Mouse (Mus musculus): ENCODE data around the gene Nup62. TPM values are rescaled to one million over a fixed set of nuclear protein-coding genes. Genes with fewer than 3 reads are reported as not detected.

Gene Nup62
- polyA plus RNA-seq, 1 experiment from 2014 or later: 55.7 TPM

DNA sequence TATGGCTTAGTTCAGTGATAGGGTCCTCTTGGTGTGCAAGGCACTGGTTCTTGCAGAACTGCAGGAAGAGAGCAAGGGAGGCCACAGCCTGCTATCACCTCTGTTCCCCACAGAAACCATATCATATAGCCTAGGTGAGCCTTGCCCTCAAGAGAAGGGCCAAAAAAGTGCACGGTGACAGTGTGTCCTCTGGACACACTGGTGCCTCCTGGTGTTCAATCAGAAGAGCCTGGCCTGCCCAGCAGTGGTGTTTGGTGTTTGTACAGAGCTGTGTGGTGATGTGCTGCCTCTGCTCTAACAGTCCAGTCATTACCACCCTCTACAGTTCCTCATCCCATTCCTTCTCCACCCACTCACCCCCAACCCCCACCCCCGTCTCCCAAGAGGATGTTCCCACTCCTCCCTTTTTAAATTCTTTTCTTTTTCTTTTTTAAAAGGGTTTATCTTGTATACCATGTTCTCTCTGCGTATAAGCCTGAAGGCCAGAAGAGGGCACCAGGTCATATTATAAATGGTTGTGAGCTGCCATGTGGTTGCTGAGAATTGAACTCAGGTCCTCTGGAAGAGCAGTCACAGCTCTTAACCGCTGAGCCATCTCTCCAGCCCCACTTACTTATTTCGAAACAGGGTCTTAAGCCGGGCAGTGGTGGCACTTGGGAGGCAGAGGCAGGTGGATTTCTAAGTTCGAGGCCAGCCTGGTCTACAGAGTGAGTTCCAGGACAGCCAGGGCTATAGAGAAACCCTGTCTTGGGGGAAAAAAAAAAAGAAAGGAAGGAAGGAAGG, 6.0 kb downstream of the Nup62 start:
- Histone ChIP-seq H3K27ac (no peak overlapping the region), H3K4me3 (replicated peaks) (no peak overlapping the region), H3K9me3 (no peaks in the 10 kb centered on the region), H3K27me3 (no peaks in the 10 kb centered on the region), H3K4me2 (replicated peaks) (no peak overlapping the region), H3K36me3 (0 out of 2 replicates have a peak, but pooled peaks cover 5% of the 10 kb centered on the region), H3K4me1 (replicated peaks) (peaks cover 71% of the 10 kb centered on the region), H3K9ac (replicated peaks) (no peak overlapping the region)
- 86% methylated on average over 7 of the region's 7 CpGs for WGBS
- no peak for ATAC-seq

DNA sequence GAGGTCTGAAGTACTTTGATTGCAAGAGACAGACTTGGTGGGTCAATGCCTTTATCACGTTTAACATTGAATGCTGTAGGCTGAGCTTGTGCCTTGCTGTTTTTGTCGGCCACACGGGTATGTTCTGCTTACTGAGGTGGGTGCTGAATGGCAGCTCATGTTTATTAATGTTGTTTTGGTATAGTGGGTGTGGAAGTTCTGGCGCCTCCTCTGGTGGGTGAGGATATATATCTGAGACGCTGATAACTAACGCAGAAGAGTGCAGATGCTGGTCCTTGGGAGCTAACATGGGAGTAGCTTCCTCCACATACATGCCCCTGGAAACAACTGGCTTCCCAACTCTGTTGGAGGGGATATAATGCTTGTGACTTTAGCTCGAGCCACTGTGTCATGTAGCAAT, 7.5 kb downstream of the Nup62 start:
- Histone ChIP-seq H3K4me1 (replicated peaks) (peaks cover 55% of the 10 kb centered on the region), H3K27ac (no peak overlapping the region), H3K36me3 (peaks cover 9% of the 10 kb centered on the region), H3K4me2 (replicated peaks) (no peak overlapping the region), H3K27me3 (no peaks in the 10 kb centered on the region), H3K9ac (replicated peaks) (no peak overlapping the region), H3K4me3 (replicated peaks) (no peak overlapping the region), H3K9me3 (no peaks in the 10 kb centered on the region)
- 39% methylated on average over 7 of the region's 7 CpGs for WGBS
- no peak for ATAC-seq

DNA sequence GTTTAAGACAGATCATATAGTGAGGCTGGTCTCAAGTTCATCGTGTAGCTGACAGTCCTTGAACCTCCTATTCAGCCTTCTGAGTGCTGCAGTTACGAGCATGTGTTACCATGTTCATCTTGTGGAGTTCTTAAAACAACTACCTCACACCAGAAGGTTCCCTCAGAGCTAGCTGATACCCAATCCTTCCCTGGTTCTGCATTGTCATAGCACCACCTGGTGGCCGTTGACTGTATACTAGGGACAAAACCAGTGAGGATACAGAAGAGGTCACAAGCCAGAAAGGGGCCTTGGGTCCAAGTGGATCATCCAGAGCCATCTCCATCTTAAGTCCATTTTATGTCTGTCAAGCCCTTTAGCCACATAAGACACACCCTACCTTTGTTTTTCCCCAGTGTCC, 9.0 kb downstream of the Nup62 start:
- Histone ChIP-seq H3K4me3 (replicated peaks) (no peak overlapping the region), H3K4me2 (replicated peaks) (no peak overlapping the region), H3K9me3 (no peaks in the 10 kb centered on the region), H3K9ac (replicated peaks) (0 out of 2 replicates have a peak overlapping the region, but pooled peaks have one; percentile 21), H3K4me1 (replicated peaks) (peaks cover 41% of the 10 kb centered on the region), H3K27ac (no peak overlapping the region), H3K27me3 (no peaks in the 10 kb centered on the region), H3K36me3 (peaks cover 23% of the 10 kb centered on the region)
- 30% methylated on average over 3 of the region's 3 CpGs for WGBS
- peak; percentile 65 for ATAC-seq

DNA sequence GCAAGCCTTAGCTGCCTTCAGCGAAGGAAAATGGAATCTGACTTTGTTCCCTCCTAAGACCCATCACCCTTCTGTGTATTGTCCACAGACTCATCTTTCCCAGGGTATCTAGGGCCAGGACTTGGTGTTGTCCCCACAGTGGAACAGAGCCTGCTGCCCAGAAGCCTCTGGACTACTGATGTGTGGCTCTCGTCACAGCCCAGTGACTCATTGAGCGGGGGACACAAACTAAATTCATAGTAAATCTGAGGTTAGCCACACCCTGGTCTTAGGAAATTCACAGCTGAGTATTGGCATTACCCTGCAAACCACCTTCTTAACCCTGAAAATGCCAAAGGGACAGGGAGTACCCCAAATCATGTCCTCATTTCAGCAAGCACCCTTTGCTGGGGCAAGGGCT, 10.9 kb downstream of the Nup62 start:
- Histone ChIP-seq H3K9me3 (no peaks in the 10 kb centered on the region), H3K4me3 (replicated peaks) (no peak overlapping the region), H3K36me3 (peaks cover 42% of the 10 kb centered on the region), H3K27ac (no peak overlapping the region), H3K27me3 (no peaks in the 10 kb centered on the region), H3K4me2 (replicated peaks) (no peak overlapping the region), H3K4me1 (replicated peaks) (peaks cover 25% of the 10 kb centered on the region), H3K9ac (replicated peaks) (no peak overlapping the region)
- WGBS: 94% methylated on average over 3 of the region's 3 CpGs
- ATAC-seq: no peak

- 92% methylated on average over 5 of the region's 5 CpGs for WGBS
- H3K4me2 ChIP-seq (replicated peaks): no peak overlapping the region
These were observed 12.8 kb downstream of the Nup62 start for GRCm38 (mm10) chr7:44828706-44829105.

DNA sequence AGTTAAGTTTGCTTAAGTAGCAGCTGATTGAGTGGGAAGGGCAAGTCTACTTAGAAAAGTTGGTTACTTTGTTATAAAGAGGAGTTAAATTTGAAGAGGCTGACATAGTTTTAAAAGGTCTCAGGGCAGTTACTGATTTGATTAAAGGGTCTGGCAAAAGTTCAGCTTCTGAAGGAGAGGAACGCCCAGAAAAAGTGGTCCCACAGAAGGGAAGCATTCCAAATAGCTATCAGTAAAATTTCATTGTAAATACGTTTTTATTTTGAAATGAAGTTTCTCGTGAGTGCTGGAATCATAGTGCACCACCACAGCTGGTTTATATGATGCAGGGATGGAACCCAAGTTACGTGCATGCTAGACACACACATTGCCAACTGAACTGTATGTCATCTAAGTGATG, 16.9 kb downstream of the Nup62 start:
- H3K4me3 ChIP-seq (replicated peaks): no peak overlapping the region

More at GRCm38 (mm10) chr7:44828706-44829105, 12.8 kb downstream of the Nup62 start:
- peaks cover 48% of the 10 kb centered on the region for H3K36me3 ChIP-seq
- no peak for ATAC-seq
- no peak overlapping the region for H3K9ac ChIP-seq (replicated peaks)
- no peaks in the 10 kb centered on the region for H3K27me3 ChIP-seq
- H3K4me1 ChIP-seq (replicated peaks): peaks cover 10% of the 10 kb centered on the region
- no peaks in the 10 kb centered on the region for H3K9me3 ChIP-seq
- no peak overlapping the region for H3K4me3 ChIP-seq (replicated peaks)
- H3K27ac ChIP-seq: no peak overlapping the region

DNA sequence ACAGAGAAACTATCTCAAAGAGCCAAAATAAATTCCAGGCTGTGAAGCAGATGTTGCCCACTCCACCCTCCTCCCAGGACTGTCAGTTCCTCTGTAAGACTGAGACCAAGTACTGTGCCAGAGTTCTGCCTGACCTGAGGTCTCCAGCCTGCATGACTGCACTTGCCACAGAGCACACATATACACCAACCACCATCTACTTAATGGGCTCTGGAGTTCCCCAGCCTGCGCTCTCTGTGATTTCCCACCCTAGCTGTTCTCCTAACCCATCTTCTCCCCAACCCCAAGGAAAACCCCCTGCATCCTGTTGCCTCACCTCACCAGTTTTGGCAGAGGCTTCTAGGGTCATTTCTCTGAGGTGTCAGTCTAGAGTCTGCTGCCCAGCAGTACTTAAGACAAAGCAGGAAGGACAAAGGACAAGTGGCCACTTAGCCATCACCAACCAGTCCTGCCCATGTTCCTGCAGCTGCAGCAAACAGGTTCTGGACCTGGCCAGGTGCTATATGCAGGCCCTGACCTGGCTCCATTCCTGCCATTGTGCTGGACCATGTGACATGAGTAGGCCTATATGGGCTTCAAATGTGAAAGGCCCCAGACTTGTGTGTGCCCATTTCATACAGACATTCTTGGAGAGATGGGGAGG, 19.6 kb downstream of the Nup62 start:
- ATAC-seq: no peak
- Histone ChIP-seq H3K36me3 (peaks cover 21% of the 10 kb centered on the region), H3K4me1 (replicated peaks) (peaks cover 18% of the 10 kb centered on the region), H3K9me3 (no peaks in the 10 kb centered on the region), H3K9ac (replicated peaks) (no peak overlapping the region), H3K4me3 (replicated peaks) (no peak overlapping the region), H3K27ac (no peak overlapping the region), H3K27me3 (peaks cover 25% of the 10 kb centered on the region), H3K4me2 (replicated peaks) (no peak overlapping the region)
- WGBS: 100% methylated on average over 1 of the region's 1 CpGs

More for the DNA sequence above, 16.9 kb downstream of the Nup62 start:
- Histone ChIP-seq H3K9me3 (no peaks in the 10 kb centered on the region), H3K27me3 (no peaks in the 10 kb centered on the region), H3K27ac (no peak overlapping the region), H3K9ac (replicated peaks) (no peak overlapping the region), H3K36me3 (peaks cover 43% of the 10 kb centered on the region), H3K4me2 (replicated peaks) (no peak overlapping the region), H3K4me1 (replicated peaks) (no peaks in the 10 kb centered on the region)
- ATAC-seq: no peak
- 81% methylated on average over 4 of the region's 4 CpGs for WGBS

GRCm38 (mm10) chr7:44836016-44836404, 20.1 kb downstream of the Nup62 start:
- 58% methylated on average over 3 of the region's 3 CpGs for WGBS
- H3K27ac ChIP-seq: no peak overlapping the region
- peaks cover 30% of the 10 kb centered on the region for H3K27me3 ChIP-seq
- no peak overlapping the region for H3K4me2 ChIP-seq (replicated peaks)
- no peak overlapping the region for H3K9ac ChIP-seq (replicated peaks)
- no peaks in the 10 kb centered on the region for H3K9me3 ChIP-seq
- no peak overlapping the region for H3K4me3 ChIP-seq (replicated peaks)
- ATAC-seq: no peak
- peaks cover 18% of the 10 kb centered on the region for H3K4me1 ChIP-seq (replicated peaks)
- peaks cover 21% of the 10 kb centered on the region for H3K36me3 ChIP-seq

GRCm38 (mm10) chr7:44836423-44837053, 20.6 kb downstream of the Nup62 start:
- Histone ChIP-seq H3K36me3 (peaks cover 21% of the 10 kb centered on the region), H3K9ac (replicated peaks) (no peak overlapping the region), H3K4me1 (replicated peaks) (peaks cover 18% of the 10 kb centered on the region), H3K4me3 (replicated peaks) (no peak overlapping the region), H3K4me2 (replicated peaks) (no peak overlapping the region), H3K9me3 (no peaks in the 10 kb centered on the region), H3K27ac (no peak overlapping the region), H3K27me3 (peaks cover 35% of the 10 kb centered on the region)
- 88% methylated on average over 9 of the region's 9 CpGs for WGBS
- ATAC-seq: no peak

GRCm38 (mm10) chr7:44838073-44838472, 22.2 kb downstream of the Nup62 start:
- ATAC-seq: no peak
- H3K4me2 ChIP-seq (replicated peaks): no peak overlapping the region
- no peak overlapping the region for H3K4me3 ChIP-seq (replicated peaks)
- WGBS: 81% methylated on average over 6 of the region's 6 CpGs
- H3K9ac ChIP-seq (replicated peaks): no peak overlapping the region
- peaks cover 28% of the 10 kb centered on the region for H3K36me3 ChIP-seq
- H3K9me3 ChIP-seq: no peaks in the 10 kb centered on the region
- peaks cover 40% of the 10 kb centered on the region for H3K27me3 ChIP-seq
- no peak overlapping the region for H3K27ac ChIP-seq
- peaks cover 18% of the 10 kb centered on the region for H3K4me1 ChIP-seq (replicated peaks)

- WGBS: 29% methylated on average over 11 of the region's 11 CpGs
- peaks cover 40% of the 10 kb centered on the region for H3K27me3 ChIP-seq
- peaks cover 39% of the 10 kb centered on the region for H3K36me3 ChIP-seq
- H3K9me3 ChIP-seq: no peaks in the 10 kb centered on the region
- peak overlapping the region; percentile 60 for H3K4me2 ChIP-seq (replicated peaks)
- peak overlapping the region; percentile 62 for H3K9ac ChIP-seq (replicated peaks)
- peak overlapping the region; percentile 32 for H3K4me3 ChIP-seq (replicated peaks)
- peaks cover 18% of the 10 kb centered on the region for H3K4me1 ChIP-seq (replicated peaks)
- 0 out of 2 replicates have a peak, but pooled peaks have one; percentile 0 for ATAC-seq
- H3K27ac ChIP-seq: no peak overlapping the region
These were observed 23.2 kb downstream of the Nup62 start for GRCm38 (mm10) chr7:44839171-44839490.

DNA sequence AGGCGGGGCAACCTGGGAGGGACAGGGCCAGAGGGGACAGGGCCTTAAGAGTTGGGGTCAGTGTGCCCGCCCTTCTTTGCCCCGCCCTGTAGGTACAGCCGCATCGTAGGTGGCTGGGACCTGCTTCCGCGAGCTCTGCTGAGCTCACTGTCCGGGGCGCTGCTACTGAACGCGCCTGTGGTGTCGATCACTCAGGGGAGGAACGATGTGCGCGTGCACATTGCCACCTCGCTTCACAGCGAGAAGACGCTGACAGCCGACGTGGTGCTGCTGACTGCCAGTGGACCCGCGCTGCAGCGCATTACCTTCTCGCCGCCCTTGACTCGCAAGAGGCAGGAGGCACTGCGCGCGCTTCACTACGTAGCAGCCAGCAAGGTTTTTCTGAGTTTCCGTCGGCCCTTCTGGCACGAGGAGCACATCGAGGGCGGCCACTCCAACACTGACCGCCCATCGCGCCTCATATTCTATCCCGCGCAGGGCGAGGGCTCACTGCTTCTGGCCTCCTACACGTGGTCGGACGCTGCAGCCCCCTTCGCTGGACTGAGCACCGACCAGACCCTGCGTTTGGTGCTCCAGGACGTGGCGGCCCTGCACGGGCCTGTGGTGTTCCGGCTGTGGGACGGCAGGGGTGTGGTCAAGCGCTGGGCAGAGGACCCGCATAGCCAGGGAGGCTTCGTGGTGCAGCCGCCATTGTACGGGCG, 23.8 kb downstream of the Nup62 start:
- under 1% methylated on average over 58 of the region's 58 CpGs for WGBS
- no peaks in the 10 kb centered on the region for H3K9me3 ChIP-seq
- H3K9ac ChIP-seq (replicated peaks): peak overlapping the region; percentile 62
- ATAC-seq: peak; percentile 69
- peaks cover 40% of the 10 kb centered on the region for H3K27me3 ChIP-seq
- peaks cover 18% of the 10 kb centered on the region for H3K4me1 ChIP-seq (replicated peaks)
- peak overlapping the region; percentile 32 for H3K4me3 ChIP-seq (replicated peaks)
- peaks cover 44% of the 10 kb centered on the region for H3K36me3 ChIP-seq
- H3K4me2 ChIP-seq (replicated peaks): peak overlapping the region; percentile 60
- no peak overlapping the region for H3K27ac ChIP-seq
